Mouse (Mus musculus) megakaryocyte, embryonic 14.5 days (primary cell): Measurements from ENCODE around the gene Cytip. TPM values are rescaled to one million over a fixed set of nuclear protein-coding genes. Genes with fewer than 3 reads are reported as not detected.

Experiments
- H3K27me3 ChIP-seq: replicated peaks from 2 replicates; pipeline ENCODE3; 2012; ENCODE audit warnings: inconsistent platforms
- H3K36me3 ChIP-seq: replicated peaks from 2 replicates; pipeline ENCODE3; 2012; ENCODE audit warnings: low read length, inconsistent platforms, mixed read lengths
- H3K4me1 ChIP-seq: 2 replicates; pipeline ENCODE4 v1.6.1; 2012; ENCODE audit warnings: inconsistent platforms
- H3K4me3 ChIP-seq: replicated peaks from 2 replicates; pipeline ENCODE3; 2012; ENCODE audit warnings: moderate library complexity, mild to moderate bottlenecking, inconsistent platforms
- H3K9me3 ChIP-seq: 2 replicates; pipeline ENCODE4 v1.6.1; 2012; ENCODE audit warnings: inconsistent platforms
- FLI1 ChIP-seq: IDR thresholded peaks from 2 replicates; pipeline ENCODE4 v1.6.1; 2012; ENCODE audit warnings: low read length, inconsistent platforms, mixed read lengths
- GATA1 ChIP-seq: IDR thresholded peaks from 3 replicates; pipeline ENCODE4 v1.6.1; 2012; ENCODE audit warnings: mixed read lengths, low read length, inconsistent platforms, borderline replicate concordance
- polyA plus RNA-seq: library from polyadenylated mRNA; stranded (reverse); fragments of >175 nt; gene quantifications from 2 replicates; pipeline ENCODE4 v1.2.3, GENCODE M21; 2012; ENCODE audit warnings: low replicate concordance; ENCODE audit not compliant: insufficient read depth

Gene Cytip
- polyA plus RNA-seq, 1 experiment, result 2.8 TPM

DNA sequence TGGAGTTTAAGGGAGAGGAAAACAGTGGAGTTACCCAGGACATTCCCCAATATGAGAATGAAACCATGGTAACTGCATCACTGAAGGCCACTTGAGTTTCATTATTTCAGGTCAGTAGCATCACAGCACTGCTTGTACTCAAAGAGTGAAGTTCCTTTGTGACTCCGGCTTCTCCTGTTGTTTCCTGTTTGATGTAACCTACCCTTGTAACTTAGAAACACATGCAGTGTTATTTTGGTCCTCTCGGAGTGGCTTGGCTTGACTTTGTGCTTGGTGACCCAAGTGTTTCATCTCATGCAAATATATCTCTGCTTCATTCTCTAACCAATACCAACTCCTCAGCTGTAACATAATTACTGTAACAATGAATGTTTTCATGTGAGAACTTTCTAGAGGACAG lies 11.1 kb downstream of the Cytip start:
- Histone ChIP-seq H3K9me3 (no peaks in the 10 kb centered on the region), H3K27me3 (no peaks in the 10 kb centered on the region), H3K36me3 (no peaks in the 10 kb centered on the region), H3K4me3 (no peak overlapping the region), H3K4me1 (peaks cover 23% of the 10 kb centered on the region)
- TF ChIP-seq GATA1 (no peak), FLI1 (no peak)

GRCm38 (mm10) chr2:58183658-58184057 lies 11.7 kb downstream of the Cytip start:
- no peak for TF ChIP-seq FLI1
- no peak for TF ChIP-seq GATA1
- Histone ChIP-seq H3K4me1 (peaks cover 29% of the 10 kb centered on the region), H3K9me3 (no peaks in the 10 kb centered on the region), H3K4me3 (no peak overlapping the region), H3K27me3 (no peaks in the 10 kb centered on the region), H3K36me3 (no peaks in the 10 kb centered on the region)

DNA sequence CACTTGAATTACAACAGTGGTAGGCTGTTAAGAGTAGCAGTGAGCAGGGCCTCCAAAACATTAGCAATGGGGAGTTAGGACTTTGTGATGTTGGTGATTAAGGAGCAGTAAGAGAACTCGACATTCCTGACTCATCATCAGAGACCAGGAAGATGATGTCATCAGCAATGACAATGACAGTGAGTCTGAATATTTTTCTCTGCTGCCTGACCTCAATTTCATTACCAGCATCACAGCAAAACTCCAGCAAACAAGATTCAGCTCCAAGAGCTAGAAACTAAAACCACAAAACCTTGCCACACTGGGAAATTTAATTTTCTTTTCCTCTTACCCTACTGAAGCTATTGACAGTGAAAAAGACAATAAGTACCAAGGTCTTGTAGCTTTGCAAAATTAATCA lies 14.6 kb downstream of the Cytip start:
- H3K4me3 ChIP-seq, result no peak overlapping the region
- H3K36me3 ChIP-seq, result no peaks in the 10 kb centered on the region
- H3K27me3 ChIP-seq, result no peaks in the 10 kb centered on the region
- H3K4me1 ChIP-seq, result peaks cover 38% of the 10 kb centered on the region
- TF ChIP-seq FLI1 (no peak), GATA1 (no peak)
- H3K9me3 ChIP-seq, result no peaks in the 10 kb centered on the region

DNA sequence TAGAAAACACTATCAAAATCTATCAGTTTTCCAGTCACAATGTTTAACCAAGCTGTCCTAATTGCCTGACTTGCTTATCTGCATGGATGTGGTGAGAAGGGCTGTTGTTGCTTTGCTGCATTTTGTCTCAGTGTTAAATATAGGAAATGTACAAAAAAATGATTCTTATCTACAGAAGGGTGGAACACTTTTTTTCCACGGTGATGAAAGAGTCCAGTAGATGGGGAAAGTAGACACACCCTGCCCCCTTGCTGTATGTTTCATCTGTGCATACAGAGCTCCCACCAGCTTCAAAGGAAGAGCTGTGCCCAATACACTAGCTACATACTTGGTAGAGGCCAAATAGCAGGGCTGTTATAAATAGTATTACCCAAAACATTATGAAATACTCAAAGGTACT lies 16.3 kb downstream of the Cytip start:
- Histone ChIP-seq H3K4me1 (peaks cover 38% of the 10 kb centered on the region), H3K27me3 (no peaks in the 10 kb centered on the region), H3K9me3 (no peaks in the 10 kb centered on the region), H3K4me3 (no peak overlapping the region), H3K36me3 (no peaks in the 10 kb centered on the region)
- TF ChIP-seq GATA1 (no peak), FLI1 (no peak)

GRCm38 (mm10) chr2:58175392-58176291 lies 19.7 kb downstream of the Cytip start:
- no peak for TF ChIP-seq FLI1
- no peak for TF ChIP-seq GATA1
- Histone ChIP-seq H3K4me1 (peaks cover 28% of the 10 kb centered on the region), H3K4me3 (no peak overlapping the region), H3K27me3 (no peaks in the 10 kb centered on the region), H3K36me3 (no peaks in the 10 kb centered on the region), H3K9me3 (no peaks in the 10 kb centered on the region)

DNA sequence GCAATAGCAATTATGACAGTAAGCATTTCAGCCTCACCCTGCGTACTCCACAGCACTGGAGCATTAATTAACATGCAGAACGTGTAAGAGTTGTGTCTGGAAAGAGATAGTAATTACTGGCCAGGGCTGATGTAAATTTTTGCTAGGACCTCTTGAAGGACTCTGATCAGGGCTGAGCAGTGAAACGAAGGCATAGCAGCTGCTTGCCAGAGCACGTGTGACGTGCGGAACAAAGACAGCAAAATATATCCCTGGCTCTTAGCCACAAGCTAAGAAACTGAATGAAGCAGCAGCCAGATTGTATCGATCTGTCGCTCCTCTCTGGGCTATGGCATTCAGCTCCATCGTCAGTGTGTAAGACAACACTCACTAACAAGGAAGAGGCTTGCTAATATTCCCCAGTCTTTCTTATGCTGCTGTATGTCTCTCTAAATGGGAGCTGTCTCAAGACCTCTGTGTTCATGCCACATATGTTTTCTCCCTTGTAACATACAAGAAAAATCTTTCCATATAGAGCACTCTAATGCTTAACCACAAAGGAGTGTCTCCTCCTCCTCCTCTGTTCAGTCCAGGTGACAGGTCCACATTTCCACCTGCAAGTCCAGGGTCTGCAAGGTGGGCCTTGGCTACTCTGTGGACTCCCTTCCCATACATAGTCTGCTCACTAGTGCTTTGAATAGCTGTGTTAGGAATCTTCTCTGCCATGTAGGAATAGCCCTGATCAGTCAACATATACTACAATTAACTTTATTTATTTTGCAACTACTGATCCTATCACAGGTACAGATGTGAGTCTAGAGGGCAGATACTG lies 20.7 kb downstream of the Cytip start:
- H3K4me1 ChIP-seq, result peaks cover 21% of the 10 kb centered on the region
- no peak for TF ChIP-seq GATA1
- TF ChIP-seq FLI1, result no peak
- H3K4me3 ChIP-seq, result no peak overlapping the region
- H3K9me3 ChIP-seq, result no peaks in the 10 kb centered on the region
- no peaks in the 10 kb centered on the region for H3K36me3 ChIP-seq
- no peaks in the 10 kb centered on the region for H3K27me3 ChIP-seq

- Histone ChIP-seq H3K4me3 (no peak overlapping the region), H3K9me3 (no peaks in the 10 kb centered on the region), H3K4me1 (peaks cover 11% of the 10 kb centered on the region), H3K36me3 (no peaks in the 10 kb centered on the region), H3K27me3 (no peaks in the 10 kb centered on the region)
- TF ChIP-seq GATA1 (no peak), FLI1 (no peak)
These were observed 22.4 kb downstream of the Cytip start for GRCm38 (mm10) chr2:58172963-58173362.

GRCm38 (mm10) chr2:58169173-58169572 lies 26.2 kb downstream of the Cytip start:
- Histone ChIP-seq H3K9me3 (no peaks in the 10 kb centered on the region), H3K36me3 (no peaks in the 10 kb centered on the region), H3K4me1 (peaks cover 6% of the 10 kb centered on the region; the same call in 1 of the 2 replicates), H3K27me3 (no peaks in the 10 kb centered on the region), H3K4me3 (no peak overlapping the region)
- TF ChIP-seq FLI1 (no peak), GATA1 (no peak)

DNA sequence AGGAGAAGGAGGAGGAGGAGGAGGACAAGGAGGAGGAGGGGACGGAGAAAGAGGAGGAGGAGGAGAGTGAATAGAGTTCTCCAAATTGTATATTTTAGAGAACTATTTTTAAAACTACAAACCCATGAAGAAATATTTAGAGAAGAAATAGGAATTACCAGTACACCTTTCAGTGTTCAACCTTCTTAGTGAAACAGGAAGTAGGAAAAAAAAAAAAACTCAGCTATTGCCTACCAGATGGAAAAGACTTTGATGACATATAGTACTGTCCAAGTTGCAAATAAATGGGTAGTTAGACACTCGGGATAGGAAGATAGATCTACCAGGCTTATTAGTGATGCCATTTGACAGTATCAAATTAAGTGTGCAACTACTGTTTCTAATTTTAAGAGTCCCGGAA lies 27.7 kb downstream of the Cytip start:
- H3K27me3 ChIP-seq, result no peaks in the 10 kb centered on the region
- H3K4me3 ChIP-seq, result no peak overlapping the region
- H3K36me3 ChIP-seq, result no peaks in the 10 kb centered on the region
- TF ChIP-seq GATA1, result no peak
- TF ChIP-seq FLI1, result no peak
- peaks cover 17% of the 10 kb centered on the region for H3K4me1 ChIP-seq
- H3K9me3 ChIP-seq, result no peaks in the 10 kb centered on the region

DNA sequence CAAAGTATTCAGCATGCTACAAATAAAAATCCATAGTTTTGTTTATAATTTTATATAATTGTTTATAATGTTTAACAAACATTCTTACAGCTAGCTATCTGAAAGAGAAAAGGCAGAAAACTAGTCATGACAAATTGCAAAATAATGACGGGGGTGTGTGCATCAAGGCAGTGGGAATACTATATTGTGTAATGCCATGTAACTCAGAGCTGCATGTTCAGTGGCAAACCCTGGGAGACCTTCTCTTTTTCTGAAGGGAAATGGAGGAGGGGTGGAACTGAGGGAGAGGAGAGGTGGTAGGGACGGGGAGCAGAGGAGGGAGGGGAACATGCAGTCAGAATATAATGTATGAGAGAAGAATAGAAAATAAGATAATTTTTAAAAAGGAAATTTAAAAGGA lies 28.6 kb downstream of the Cytip start:
- TF ChIP-seq GATA1, result no peak
- TF ChIP-seq FLI1, result no peak
- peaks cover 19% of the 10 kb centered on the region for H3K4me1 ChIP-seq
- H3K9me3 ChIP-seq, result no peaks in the 10 kb centered on the region
- H3K36me3 ChIP-seq, result no peaks in the 10 kb centered on the region
- H3K4me3 ChIP-seq, result no peak overlapping the region
- H3K27me3 ChIP-seq, result no peaks in the 10 kb centered on the region
